Mouse (Mus musculus): ENCODE measurements at regions not wholly inside any gene's neighbourhood (a gene's known extent, or its start where the extent isn't known, plus 50 kb on each side); places are given as distances from the start of the nearest gene placed in this dataset.

GRCm38 (mm10) chr7:125102464-125102863 is 342.0 kb upstream of the Kdm8 start:
- TF ChIP-seq POU5F1 (IDR thresholded peaks at IDR 0.05; ENCODE audit: borderline replicate concordance, low read length): no peak
- TF ChIP-seq CTCF (conservative IDR thresholded peaks at IDR 0.05; ENCODE audit: low read length): no peak
- no peak for TF ChIP-seq NANOG (IDR thresholded peaks at IDR 0.05; ENCODE audit: borderline replicate concordance, low read length)
- Histone ChIP-seq H3K27me3 (ENCODE audit: insufficient read depth, low read length) (no peaks in the 10 kb centered on the region), H3K36me3 (ENCODE audit: insufficient read depth, low read length) (no peaks in the 10 kb centered on the region), H3K4me3 (replicated peaks; ENCODE audit: low read length) (no peak overlapping the region), H3K4me1 (replicated peaks; ENCODE audit: low read depth, low read length) (no peaks in the 10 kb centered on the region), H3K9me3 (ENCODE audit: low read length) (peaks cover 4% of the 10 kb centered on the region; the same call in 1 of the 2 replicates)

- Histone ChIP-seq H3K27me3 (ENCODE audit: insufficient read depth, low read length) (no peaks in the 10 kb centered on the region), H3K4me1 (replicated peaks; ENCODE audit: low read depth, low read length) (no peaks in the 10 kb centered on the region), H3K36me3 (ENCODE audit: insufficient read depth, low read length) (no peaks in the 10 kb centered on the region), H3K9me3 (ENCODE audit: low read length) (peaks cover 4% of the 10 kb centered on the region; the same call in 1 of the 2 replicates), H3K4me3 (replicated peaks; ENCODE audit: low read length) (no peak overlapping the region)
- TF ChIP-seq NANOG (IDR thresholded peaks at IDR 0.05; ENCODE audit: borderline replicate concordance, low read length): no peak
- TF ChIP-seq CTCF (conservative IDR thresholded peaks at IDR 0.05; ENCODE audit: low read length): no peak
- TF ChIP-seq POU5F1 (IDR thresholded peaks at IDR 0.05; ENCODE audit: borderline replicate concordance, low read length): no peak
Measured at GRCm38 (mm10) chr7:125104011-125104410, 340.5 kb upstream of the Kdm8 start.

- Histone ChIP-seq H3K4me1 (replicated peaks; ENCODE audit: low read depth, low read length) (no peaks in the 10 kb centered on the region), H3K9me3 (ENCODE audit: low read length) (peaks cover 6% of the 10 kb centered on the region; the same call in 1 of the 2 replicates), H3K36me3 (ENCODE audit: insufficient read depth, low read length) (no peaks in the 10 kb centered on the region), H3K4me3 (replicated peaks; ENCODE audit: low read length) (no peak overlapping the region), H3K27me3 (ENCODE audit: insufficient read depth, low read length) (no peaks in the 10 kb centered on the region)
- TF ChIP-seq POU5F1 (IDR thresholded peaks at IDR 0.05; ENCODE audit: borderline replicate concordance, low read length): no peak
Measured at GRCm38 (mm10) chr7:125112820-125113273, 331.6 kb upstream of the Kdm8 start.

GRCm38 (mm10) chr7:125115322-125115996 is 329.0 kb upstream of the Kdm8 start:
- Histone ChIP-seq H3K36me3 (ENCODE audit: insufficient read depth, low read length) (no peaks in the 10 kb centered on the region), H3K27me3 (ENCODE audit: insufficient read depth, low read length) (no peaks in the 10 kb centered on the region), H3K4me3 (replicated peaks; ENCODE audit: low read length) (no peak overlapping the region), H3K9me3 (ENCODE audit: low read length) (peaks cover 6% of the 10 kb centered on the region; the same call in 1 of the 2 replicates), H3K4me1 (replicated peaks; ENCODE audit: low read depth, low read length) (no peaks in the 10 kb centered on the region)
- TF ChIP-seq CTCF (conservative IDR thresholded peaks at IDR 0.05; ENCODE audit: low read length): no peak
- no peak for TF ChIP-seq POU5F1 (IDR thresholded peaks at IDR 0.05; ENCODE audit: borderline replicate concordance, low read length)

GRCm38 (mm10) chr7:125117173-125117572 is 327.3 kb upstream of the Kdm8 start:
- H3K4me3 ChIP-seq (replicated peaks; ENCODE audit: low read length): no peak overlapping the region
- H3K9me3 ChIP-seq (ENCODE audit: low read length): peaks cover 6% of the 10 kb centered on the region; the same call in 1 of the 2 replicates
- H3K36me3 ChIP-seq (ENCODE audit: insufficient read depth, low read length): no peaks in the 10 kb centered on the region
- H3K27me3 ChIP-seq (ENCODE audit: insufficient read depth, low read length): no peaks in the 10 kb centered on the region
- no peak for TF ChIP-seq CTCF (conservative IDR thresholded peaks at IDR 0.05; ENCODE audit: low read length)
- no peak for TF ChIP-seq POU5F1 (IDR thresholded peaks at IDR 0.05; ENCODE audit: borderline replicate concordance, low read length)
- no peak for TF ChIP-seq NANOG (IDR thresholded peaks at IDR 0.05; ENCODE audit: borderline replicate concordance, low read length)
- H3K4me1 ChIP-seq (replicated peaks; ENCODE audit: low read depth, low read length): no peaks in the 10 kb centered on the region

- no peak overlapping the region for H3K4me3 ChIP-seq (replicated peaks; ENCODE audit: low read length)
- H3K9me3 ChIP-seq (ENCODE audit: low read length): peaks cover 16% of the 10 kb centered on the region
- no peaks in the 10 kb centered on the region for H3K4me1 ChIP-seq (replicated peaks; ENCODE audit: low read depth, low read length)
- H3K27me3 ChIP-seq (ENCODE audit: insufficient read depth, low read length): no peaks in the 10 kb centered on the region
- no peaks in the 10 kb centered on the region for H3K36me3 ChIP-seq (ENCODE audit: insufficient read depth, low read length)
- TF ChIP-seq NANOG (IDR thresholded peaks at IDR 0.05; ENCODE audit: borderline replicate concordance, low read length): no peak
- no peak for TF ChIP-seq POU5F1 (IDR thresholded peaks at IDR 0.05; ENCODE audit: borderline replicate concordance, low read length)
- no peak for TF ChIP-seq CTCF (conservative IDR thresholded peaks at IDR 0.05; ENCODE audit: low read length)
Measured at GRCm38 (mm10) chr7:125129187-125129586, 315.3 kb upstream of the Kdm8 start.

GRCm38 (mm10) chr7:125131968-125132367 is 312.5 kb upstream of the Kdm8 start:
- Histone ChIP-seq H3K4me1 (replicated peaks; ENCODE audit: low read depth, low read length) (no peaks in the 10 kb centered on the region), H3K9me3 (ENCODE audit: low read length) (peaks cover 28% of the 10 kb centered on the region), H3K36me3 (ENCODE audit: insufficient read depth, low read length) (no peaks in the 10 kb centered on the region), H3K27me3 (ENCODE audit: insufficient read depth, low read length) (no peaks in the 10 kb centered on the region), H3K4me3 (replicated peaks; ENCODE audit: low read length) (no peak overlapping the region)
- no peak for TF ChIP-seq CTCF (conservative IDR thresholded peaks at IDR 0.05; ENCODE audit: low read length)
- no peak for TF ChIP-seq POU5F1 (IDR thresholded peaks at IDR 0.05; ENCODE audit: borderline replicate concordance, low read length)
- no peak for TF ChIP-seq NANOG (IDR thresholded peaks at IDR 0.05; ENCODE audit: borderline replicate concordance, low read length)

GRCm38 (mm10) chr7:125138607-125139006 is 305.9 kb upstream of the Kdm8 start:
- H3K4me1 ChIP-seq (replicated peaks; ENCODE audit: low read depth, low read length): no peaks in the 10 kb centered on the region
- H3K4me3 ChIP-seq (replicated peaks; ENCODE audit: low read length): no peak overlapping the region
- TF ChIP-seq POU5F1 (IDR thresholded peaks at IDR 0.05; ENCODE audit: borderline replicate concordance, low read length) (no peak), CTCF (conservative IDR thresholded peaks at IDR 0.05; ENCODE audit: low read length) (no peak)
- H3K27me3 ChIP-seq (ENCODE audit: insufficient read depth, low read length): no peaks in the 10 kb centered on the region
- peaks cover 12% of the 10 kb centered on the region for H3K9me3 ChIP-seq (ENCODE audit: low read length)
- no peaks in the 10 kb centered on the region for H3K36me3 ChIP-seq (ENCODE audit: insufficient read depth, low read length)

- no peaks in the 10 kb centered on the region for H3K27me3 ChIP-seq (ENCODE audit: insufficient read depth, low read length)
- no peak overlapping the region for H3K4me3 ChIP-seq (replicated peaks; ENCODE audit: low read length)
- H3K4me1 ChIP-seq (replicated peaks; ENCODE audit: low read depth, low read length): no peaks in the 10 kb centered on the region
- H3K36me3 ChIP-seq (ENCODE audit: insufficient read depth, low read length): no peaks in the 10 kb centered on the region
- H3K9me3 ChIP-seq (ENCODE audit: low read length): peaks cover 12% of the 10 kb centered on the region
- no peak for TF ChIP-seq NANOG (IDR thresholded peaks at IDR 0.05; ENCODE audit: borderline replicate concordance, low read length)
- no peak for TF ChIP-seq POU5F1 (IDR thresholded peaks at IDR 0.05; ENCODE audit: borderline replicate concordance, low read length)
- TF ChIP-seq CTCF (conservative IDR thresholded peaks at IDR 0.05; ENCODE audit: low read length): no peak
Measured at GRCm38 (mm10) chr7:125139196-125139595, 305.3 kb upstream of the Kdm8 start.
